Mouse (Mus musculus): Measurements from ENCODE around the gene Ammecr1.

The Ammecr1 gene

DNA sequence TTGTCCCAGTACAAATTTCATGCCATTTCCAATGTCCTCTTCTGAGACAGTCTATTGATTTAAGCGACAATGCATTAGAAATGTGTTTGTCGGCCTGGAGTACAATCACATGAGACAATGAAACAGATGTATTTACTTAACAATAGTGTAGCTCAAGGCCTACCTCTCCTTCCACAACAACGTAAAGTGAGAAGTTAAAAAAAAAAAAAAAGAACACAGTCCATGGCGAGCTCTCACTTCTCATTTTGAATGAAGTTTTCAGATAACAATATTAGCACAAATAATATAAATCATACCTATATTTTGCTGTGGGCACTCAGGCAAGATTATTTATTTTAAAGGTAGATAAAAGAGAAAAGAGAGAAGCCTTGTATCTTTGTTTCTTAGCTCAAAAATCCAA, 49.8 kb downstream of the Ammecr1 start:
- DNase-seq (ENCODE audit: low spot score) = no peak

DNA sequence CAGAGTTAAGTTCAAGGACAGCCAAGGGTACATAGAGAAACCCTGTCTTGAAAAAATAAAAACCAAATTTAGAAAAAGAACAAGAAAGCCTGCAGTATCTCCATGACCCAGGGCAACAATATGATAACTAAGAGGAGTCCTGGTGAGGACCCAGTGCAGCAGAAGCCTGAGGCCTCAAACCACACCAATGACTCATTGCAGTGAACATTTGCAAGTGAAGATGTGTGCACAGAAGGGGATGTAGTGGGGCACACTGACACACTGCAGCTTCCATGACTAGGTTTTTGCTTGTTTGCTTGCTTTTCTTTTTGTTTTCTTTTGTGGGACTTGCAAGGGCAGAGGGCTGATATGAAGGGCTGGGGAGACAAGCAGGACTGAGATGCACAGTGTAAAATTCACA, 52.3 kb downstream of the Ammecr1 start:
- no peak for DNase-seq (ENCODE audit: low spot score)

DNA sequence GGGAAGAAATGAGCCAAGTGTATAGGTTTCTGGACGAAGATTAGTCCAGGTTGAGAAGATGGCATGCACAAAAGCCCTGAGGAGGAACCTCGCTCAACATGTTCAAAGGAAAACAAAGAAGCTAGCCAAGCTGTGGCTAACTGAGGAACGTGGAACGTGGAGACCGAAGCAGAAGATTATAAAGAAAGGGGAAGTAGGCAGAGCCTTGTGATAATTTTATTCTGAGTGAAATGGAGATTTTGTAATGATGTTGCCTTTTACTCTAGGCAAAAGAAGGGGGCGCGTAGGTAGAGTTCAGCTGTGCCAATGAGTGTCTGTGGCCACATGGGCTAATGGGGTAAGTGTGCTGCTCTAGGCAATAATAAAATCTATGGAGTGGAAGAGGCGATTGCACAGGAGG, 62.7 kb downstream of the Ammecr1 start:
- no peak for DNase-seq (ENCODE audit: low spot score)

DNA sequence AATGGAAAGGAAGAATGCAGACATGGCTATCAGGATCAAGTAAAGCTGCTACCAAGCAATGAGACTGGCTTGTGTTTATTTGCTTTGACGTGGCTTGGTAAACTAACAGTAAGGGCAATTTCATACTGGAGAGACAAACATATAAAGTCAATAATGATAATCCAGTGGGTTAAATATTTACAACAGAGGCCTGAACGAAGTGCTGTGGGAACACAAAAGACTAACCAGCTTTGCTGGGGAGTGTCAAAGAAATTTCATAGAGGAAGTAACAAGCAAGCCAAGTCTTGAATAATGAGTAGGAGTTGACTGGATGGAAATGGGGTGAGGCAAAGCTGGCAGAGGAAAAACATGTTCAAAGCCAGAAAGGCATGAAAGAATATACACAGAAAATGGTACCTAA, 63.9 kb downstream of the Ammecr1 start:
- peak; percentile 8 for DNase-seq (ENCODE audit: low spot score)

DNA sequence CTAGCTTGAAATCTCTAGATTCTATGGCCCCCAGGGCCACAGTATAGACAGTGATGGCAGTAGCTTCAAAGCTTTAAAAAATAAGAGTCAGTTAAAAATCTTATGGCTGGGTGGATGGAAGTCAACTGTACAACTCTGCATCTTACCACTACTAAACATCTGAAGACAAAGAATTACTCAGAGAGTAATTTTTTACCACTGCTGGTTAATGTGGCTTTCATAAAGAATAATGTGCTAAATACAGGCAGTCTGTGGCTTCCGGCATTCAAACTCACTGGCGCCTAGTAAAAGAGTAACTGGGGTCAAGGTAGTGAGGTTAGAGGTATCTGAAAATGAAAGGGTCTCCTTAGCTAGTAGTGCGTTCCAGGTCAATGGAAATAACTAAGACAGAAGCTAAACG, 64.6 kb downstream of the Ammecr1 start:
- no peak for DNase-seq (ENCODE audit: low spot score)

DNA sequence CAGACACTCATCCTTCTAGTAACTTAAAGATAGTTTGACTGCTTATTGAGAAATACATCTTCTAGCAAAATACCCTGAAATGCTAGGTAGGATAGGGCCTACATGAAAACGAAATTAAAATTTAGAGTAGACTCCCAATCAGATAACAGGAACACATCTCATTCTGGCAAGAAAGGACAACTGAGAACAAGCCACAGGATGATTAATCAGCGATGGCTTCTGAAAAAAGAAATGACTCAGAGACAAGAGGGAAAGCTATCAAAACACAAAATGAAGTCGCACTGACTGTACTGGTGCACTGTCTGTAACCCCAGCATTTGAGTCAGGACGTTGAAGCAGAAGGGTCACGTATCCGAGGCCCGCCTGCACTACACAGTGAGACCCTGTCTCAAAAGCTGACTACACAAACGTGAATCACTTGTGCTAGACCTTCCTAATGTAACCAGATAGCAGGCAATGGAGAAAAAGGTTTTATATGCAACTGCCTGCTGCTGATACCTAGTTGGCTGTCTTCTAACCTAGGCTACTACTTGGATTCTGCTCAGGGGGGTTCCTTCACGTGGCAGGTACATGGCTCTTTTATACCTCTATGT, 68.1 kb downstream of the Ammecr1 start:
- DNase-seq (ENCODE audit: low spot score) = no peak

DNA sequence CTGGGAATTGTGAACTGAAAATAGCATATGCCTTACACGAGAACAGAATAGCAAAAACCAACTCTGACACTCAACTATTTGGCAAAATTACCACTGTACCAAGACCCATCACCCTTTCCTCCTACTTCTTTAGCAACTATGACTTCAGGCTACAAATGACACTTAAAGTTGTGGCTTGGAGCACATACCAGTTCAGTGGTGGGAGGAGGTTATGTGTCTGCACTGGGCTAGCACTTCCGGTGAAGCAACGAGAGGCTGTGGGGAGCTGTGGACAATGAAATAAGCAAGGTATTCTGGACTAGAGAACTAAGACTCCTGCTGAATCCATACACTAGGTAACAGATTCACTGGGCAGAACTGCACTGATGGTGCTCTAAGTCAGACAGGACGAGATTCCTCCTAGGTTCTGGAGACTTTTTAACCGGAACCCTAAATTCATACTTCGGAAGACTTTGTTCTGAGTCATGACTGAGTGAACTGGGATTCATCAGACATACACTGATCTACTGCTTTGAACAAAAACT, 69.0 kb downstream of the Ammecr1 start:
- no peak for DNase-seq (ENCODE audit: low spot score)

DNA sequence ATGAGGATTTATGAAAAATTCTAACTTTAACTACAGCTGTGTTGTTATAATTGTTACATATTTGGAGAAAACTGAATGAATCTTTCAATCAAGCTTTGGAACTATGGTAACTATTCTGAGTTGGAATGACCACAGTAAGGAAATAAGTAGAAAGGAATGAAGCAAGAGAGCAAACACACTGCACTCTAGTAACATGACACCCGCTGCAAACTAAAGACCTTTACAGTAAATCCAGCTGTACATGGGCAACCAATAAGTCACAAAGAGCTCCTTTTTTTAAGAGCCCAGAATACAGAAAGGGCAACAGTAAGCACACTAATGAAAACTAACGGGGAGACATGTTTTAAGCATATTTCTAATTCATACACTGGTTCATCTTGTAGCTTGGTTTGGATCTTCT, 71.2 kb downstream of the Ammecr1 start:
- DNase-seq (ENCODE audit: low spot score) = no peak

DNA sequence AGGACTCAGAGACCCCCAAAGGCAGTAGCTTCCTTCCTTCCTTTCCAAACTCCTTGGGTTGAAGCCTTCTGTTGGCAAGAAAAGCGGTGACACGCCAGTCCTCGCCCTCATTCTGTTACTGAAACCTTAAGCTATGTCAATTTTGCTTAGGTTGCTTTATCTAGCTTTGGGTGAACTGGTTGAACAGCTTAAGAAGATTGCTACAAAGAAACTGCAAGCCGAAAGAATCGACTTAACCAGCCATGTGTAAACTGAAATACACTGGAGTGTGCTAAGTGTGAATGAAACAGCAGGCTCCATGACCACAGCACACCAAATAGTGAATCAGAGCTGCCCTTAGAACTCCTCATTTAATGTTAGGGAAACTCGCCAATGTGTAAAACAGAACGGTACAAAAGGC, 80.6 kb downstream of the Ammecr1 start:
- no peak for DNase-seq (ENCODE audit: low spot score)

DNA sequence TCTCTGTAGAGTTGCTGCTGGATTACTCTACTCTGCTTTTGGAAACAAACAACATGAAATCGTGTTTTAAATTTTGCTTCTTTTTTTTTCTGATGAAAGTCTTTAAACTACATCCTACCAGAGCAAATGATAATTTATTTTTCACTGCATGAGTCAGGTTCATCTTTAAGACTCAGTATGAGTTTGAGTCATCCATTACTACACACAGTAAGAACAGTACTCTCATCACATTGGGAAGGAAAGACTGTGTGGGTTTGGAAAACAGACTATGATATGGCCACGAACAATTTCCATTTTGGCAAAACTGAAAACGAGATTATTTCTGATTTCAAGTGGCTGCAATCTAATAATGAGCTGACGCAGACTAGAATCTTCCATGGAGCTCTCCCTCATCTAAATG, 82.9 kb downstream of the Ammecr1 start:
- DNase-seq (ENCODE audit: low spot score) = no peak

DNA sequence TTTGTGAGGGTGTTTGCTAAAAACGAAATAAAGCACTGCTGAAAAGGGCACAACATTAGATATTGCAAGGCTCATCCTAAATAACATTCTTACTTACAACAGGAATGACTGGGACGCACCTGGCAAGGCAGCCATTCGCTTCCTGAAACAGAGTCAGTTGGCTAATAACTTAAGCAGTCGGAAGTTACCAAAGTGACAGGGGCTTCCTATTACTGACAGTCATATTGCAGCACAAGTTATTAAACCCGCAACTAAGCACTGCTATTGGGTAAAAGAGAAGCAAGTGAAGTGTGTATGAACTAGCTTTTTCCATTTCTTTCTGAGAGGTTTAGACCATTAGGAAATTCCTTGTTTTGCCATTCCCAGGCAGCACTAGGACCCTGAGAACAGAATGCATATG, 84.3 kb downstream of the Ammecr1 start:
- no peak for DNase-seq (ENCODE audit: low spot score)

DNA sequence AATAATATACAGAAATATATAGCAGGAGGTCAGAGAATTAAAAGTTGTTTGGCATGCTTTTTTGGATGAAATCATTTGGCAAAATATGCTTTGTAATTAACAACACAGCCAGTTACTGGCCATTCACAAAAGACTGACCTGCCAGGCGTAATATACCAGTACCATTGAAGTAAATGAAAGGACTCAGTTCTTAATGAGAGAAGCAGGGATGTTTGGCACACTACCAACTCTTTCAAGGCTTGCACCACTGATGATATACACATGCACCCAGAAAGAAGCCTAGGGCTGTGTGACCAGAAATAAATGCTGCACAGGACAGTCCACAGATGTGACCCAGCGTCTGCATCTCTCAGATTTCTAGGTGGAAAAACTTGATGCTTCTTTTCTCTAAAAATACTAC, 96.7 kb downstream of the Ammecr1 start:
- no peak for DNase-seq (ENCODE audit: low spot score)

DNA sequence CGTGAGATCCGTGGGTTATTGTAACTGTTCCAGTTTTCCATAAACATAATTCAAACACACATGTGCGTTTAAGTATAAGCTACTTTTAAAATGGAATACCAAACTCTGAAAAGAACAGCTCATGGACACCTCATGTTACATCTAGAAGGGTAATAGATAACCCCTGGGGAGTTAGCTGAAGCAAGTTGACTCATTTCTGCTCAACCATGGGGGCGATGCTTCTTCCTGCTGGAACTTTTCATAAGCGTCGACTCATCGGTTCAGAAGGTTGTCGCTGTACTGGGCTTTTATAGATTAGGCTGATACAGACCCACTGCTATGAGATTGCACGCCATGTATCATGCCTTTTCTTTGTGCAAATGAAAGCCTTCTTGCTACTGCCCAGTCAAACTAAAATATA, 118.5 kb downstream of the Ammecr1 start:
- no peak for DNase-seq (ENCODE audit: low spot score)

DNA sequence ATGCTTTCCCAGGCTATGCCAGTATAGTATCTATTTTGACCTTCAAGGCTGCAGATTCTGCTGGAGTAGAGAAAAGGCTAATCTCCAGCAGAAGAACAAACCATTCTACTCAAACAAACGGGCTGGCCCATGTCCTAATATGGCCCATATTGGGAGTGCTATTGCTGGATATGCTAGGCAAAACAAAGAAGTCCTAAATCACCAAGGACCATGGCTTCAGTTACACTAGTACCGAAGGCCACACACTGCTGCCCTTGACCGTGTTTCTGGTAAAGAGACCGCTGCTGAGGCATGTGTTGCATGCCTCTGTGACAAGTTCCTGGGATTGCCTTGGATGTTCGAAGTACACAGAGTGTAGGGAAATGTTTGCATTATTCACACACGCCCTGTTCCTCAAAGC, 120.3 kb downstream of the Ammecr1 start:
- DNase-seq (ENCODE audit: low spot score) = no peak

DNA sequence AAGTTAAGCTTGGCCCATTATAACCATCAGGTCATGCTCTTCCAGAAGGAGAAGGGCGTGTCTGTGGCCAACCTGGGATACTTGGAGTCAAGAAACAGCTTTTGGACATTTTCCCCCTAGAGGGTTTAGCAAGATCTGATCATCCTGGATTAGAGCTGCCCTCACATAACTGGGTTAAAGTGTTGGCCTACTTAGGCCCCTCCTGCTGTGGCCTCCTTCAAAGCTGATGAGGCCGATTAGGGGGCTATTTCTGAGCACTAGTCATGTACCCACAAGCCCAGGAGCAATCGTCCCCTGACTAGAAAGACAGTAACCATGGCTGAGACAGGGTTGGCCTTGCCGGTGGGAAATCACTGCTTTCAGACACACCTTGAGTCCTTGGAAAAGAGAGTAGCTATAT, 124.6 kb downstream of the Ammecr1 start:
- no peak for DNase-seq (ENCODE audit: low spot score)

DNA sequence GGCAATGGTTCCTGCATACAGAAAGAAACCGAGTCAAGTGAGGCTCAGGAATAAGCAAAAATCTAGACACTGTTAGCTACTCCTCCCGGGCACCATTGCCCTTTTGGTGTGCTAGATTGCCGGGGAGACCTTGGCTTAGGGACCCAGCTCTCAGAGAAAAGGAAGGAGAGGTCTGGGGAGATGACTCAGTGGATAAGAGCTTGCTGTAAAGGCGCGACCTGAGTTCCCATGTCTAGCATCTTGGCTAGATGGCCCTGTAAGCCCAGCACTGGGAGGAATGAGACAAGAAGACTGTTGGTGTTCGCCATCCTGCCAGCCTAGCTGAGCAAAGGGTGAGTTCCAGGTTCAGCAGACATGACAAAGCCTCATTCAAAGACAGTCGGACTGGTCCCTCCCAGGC, 127.1 kb downstream of the Ammecr1 start:
- no peak for DNase-seq (ENCODE audit: low spot score)

DNA sequence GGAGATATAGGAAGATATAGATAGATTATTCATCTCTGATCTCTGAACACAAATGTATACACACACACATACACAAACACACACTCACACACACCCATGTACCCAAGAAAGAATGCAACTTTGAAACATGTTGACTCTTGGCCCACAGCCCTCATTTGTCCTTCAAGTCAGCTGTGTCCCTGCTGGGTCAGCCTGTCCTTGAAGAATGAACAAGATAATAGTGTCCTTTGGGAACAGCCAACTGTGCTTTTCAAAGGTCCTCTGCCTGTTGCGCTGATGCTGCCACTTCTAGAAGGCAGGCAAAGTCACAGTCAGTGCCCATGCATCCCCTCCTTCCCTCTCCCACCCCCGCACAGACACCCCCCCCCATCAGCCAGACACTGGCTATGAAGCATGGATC, 127.7 kb downstream of the Ammecr1 start:
- DNase-seq (ENCODE audit: low spot score) = no peak

DNA sequence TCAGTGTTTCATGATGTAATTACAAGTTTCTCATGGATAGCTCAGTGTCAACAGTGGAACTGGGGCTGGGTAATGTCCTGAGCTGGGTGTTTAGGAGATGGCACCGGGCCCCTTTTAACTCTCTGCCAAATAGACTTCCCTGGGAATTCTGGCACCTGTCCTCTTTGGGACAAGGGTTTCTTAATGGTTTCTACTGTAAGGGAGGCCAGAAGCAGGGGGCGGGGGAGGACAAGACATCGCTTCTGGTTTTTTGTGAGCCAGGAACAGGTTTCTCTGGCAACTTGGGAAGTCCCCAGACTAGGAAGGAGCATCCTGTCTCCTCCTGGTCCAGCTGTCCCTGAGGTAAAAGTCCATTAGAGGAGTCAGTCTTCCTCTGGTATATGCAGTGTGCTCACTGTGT, 129.2 kb downstream of the Ammecr1 start:
- DNase-seq (ENCODE audit: low spot score) = no peak

DNA sequence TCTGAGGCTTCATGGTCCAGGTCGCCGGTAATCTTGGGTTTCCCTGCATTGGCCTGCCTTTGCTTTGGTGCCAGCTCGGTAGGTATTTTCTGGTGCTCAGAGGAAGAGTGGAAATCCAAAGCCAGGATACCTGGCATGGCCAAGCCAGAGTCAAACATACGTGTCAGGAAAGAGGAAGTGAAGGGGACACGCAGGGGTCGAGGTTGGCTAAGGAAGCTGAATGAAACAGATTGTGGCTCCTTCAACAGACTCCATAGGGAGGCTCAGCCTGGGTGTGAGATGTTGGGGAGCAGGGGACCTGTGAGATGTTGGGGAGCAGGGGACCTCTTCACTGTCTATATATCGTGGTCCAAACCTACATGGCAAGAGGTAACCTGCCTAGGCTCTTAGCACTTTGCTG, 130.1 kb downstream of the Ammecr1 start:
- DNase-seq (ENCODE audit: low spot score) = no peak

DNA sequence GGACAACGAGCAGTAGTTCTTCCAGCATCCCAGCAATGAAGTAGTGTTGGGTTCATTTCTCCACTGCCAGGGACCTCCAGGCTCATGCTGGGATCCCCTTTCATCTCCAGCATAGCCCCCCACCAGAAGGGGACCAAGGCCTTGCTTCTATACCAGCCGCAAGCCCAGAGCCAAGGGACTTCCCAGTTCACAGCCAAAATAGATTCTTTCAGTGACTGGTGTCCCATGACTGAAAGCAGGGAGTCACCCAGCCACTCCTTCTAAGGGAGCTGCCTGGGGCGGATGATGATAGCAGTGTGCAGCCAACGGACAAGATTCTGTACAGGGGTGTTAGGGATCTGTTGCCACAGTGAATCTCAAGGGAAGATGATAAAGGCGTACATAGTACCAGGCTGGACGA, 131.7 kb downstream of the Ammecr1 start:
- no peak for DNase-seq (ENCODE audit: low spot score)

DNA sequence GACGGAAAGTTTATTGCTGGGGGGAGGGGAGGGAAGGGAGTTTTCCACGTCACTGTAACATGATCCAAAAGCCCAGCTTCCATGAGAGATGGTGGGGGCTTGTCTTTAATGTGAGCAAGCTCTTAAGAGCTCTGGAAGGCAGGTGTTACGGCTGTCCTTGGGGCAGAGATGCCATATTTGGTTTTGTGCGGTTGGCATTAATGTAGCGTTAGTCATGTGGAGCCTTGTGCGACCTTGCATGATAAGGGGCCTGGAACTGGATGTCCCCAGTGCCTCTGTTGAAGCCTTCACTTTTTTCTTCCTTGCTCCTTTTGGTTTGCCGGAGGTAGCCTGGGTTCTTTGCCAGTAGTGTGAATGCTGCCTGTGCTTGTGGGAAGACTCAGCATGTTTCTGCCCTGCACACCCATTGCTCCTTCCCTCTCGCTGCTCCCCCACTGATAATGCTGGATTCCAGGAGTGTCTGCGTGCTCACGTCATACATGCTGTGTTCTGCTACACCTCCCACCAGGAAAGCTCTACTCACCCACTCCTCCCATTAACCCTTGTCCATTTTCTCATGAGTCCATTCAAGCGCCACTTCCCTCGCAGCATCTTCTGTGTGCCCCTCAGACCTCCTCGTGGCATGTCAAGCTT, 133.2 kb downstream of the Ammecr1 start:
- DNase-seq (ENCODE audit: low spot score) = no peak

DNA sequence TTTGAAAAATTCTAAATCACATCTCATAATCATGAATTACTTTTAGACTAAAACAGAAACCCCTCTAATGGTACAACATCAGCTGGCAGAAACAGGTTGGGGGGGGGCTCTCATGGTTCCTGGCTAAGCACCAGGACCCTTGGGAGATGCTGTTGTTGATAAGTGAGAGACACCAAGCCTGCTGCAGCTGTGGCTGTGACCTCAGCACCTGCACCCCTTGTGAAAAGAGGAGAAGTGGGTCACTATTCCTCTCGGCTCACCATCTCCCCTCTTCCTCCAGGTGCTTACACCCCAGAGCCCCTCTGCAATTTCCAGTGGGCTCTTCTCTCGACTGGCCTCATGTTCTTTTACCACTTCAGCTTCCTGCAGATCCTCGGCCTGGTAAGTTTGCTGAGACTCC, 134.3 kb downstream of the Ammecr1 start:
- no peak for DNase-seq (ENCODE audit: low spot score)

DNA sequence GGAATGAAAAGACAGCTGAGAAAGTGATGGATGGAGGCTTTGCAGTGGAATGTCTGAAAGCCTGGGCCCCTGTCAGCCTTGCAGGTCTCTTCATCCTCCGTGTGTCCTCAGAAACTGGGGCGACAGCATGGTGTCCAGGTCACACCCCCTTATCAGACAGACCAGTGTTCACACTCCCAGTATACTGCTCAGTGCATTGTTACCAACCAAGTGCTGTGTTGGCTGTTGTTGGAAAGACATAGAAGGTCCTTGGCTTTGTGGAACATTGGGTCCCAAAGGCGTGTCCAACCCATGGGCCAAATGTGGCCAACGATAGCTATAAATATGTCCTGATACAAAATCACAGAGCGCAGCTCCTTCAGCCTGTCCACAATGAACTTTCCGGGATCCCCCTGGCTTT, 136.0 kb downstream of the Ammecr1 start:
- no peak for DNase-seq (ENCODE audit: low spot score)

DNA sequence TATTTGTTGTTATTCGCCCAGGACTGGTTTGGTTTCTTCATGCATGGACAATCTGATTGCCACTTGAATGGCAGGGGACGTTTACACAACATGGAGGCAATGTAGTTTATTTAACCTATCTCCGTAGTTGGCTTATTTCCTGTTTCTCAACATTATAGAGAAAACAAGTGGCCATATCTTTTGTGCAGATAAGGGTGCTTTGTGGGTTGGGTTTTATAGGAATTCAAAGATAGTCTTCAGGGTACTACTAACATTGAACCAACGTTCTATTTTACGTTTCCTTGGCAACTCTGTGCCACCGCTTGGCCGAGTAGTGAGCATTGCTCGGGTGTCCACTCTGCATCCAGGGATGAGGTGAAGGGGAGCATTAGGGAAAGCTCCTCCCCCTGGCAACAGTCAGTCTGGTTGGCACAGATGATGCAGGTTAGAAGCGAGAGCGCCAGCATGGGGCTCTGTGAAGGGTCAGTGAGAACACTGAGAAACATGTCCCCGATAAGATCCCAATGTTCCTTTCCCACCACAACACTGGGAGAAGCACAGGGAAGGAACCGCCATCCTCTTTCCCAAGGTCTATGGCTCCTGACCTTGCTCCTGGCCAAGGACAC, 136.6 kb downstream of the Ammecr1 start:
- DNase-seq (ENCODE audit: low spot score) = no peak
